Mouse (Mus musculus) heart, postnatal 0 days (tissue): Measurements from ENCODE around the gene Fgd3. TPM values are rescaled to one million over a fixed set of nuclear protein-coding genes. Genes with fewer than 3 reads are reported as not detected.

Source experiments
- ATAC-seq: fragments of 200-750 bp; cut with Nextera tagmentation; 2 replicates; pipeline ENCODE4 v1.8.0; 2017; ENCODE audit warnings: low read depth, moderate number of reproducible peaks, moderate library complexity; ENCODE audit not compliant: insufficient read depth
- DNase-seq: peaks from one replicate; pipeline ENCODE4 v3.0.0-alpha.2; 2016; ENCODE audit warnings: low spot score
- H3K27ac ChIP-seq: fragments of 300-500 bp; sonication (generic); 2 replicates; pipeline ENCODE4 v1.5.1; 2014; ENCODE audit warnings: low read depth, mild to moderate bottlenecking
- H3K27me3 ChIP-seq: fragments of 300-500 bp; sonication (generic); 2 replicates; pipeline ENCODE4 v1.6.1; 2014; ENCODE audit warnings: low read length, mixed read lengths; ENCODE audit not compliant: control insufficient read depth, insufficient read depth
- H3K36me3 ChIP-seq: fragments of 300-500 bp; sonication (generic); replicated peaks from 2 replicates; pipeline ENCODE4 v1.6.1; 2014; ENCODE audit warnings: low read length, mixed read lengths; ENCODE audit not compliant: control insufficient read depth, insufficient read depth
- H3K4me1 ChIP-seq: fragments of 300-500 bp; sonication (generic); 2 replicates; pipeline ENCODE4 v1.6.1; 2014; ENCODE audit warnings: antibody characterized with exemption; ENCODE audit not compliant: control insufficient read depth, insufficient read depth
- H3K4me2 ChIP-seq: fragments of 300-500 bp; sonication (generic); 2 replicates; pipeline ENCODE4 v1.6.1; 2014; ENCODE audit warnings: low read depth, mild to moderate bottlenecking, low read length, moderate library complexity
- H3K4me3 ChIP-seq: fragments of 300-500 bp; sonication (generic); 2 replicates; pipeline ENCODE4 v1.5.1; 2014; ENCODE audit warnings: low read depth, low read length
- H3K9ac ChIP-seq: fragments of 300-500 bp; sonication (generic); replicated peaks from 2 replicates; pipeline ENCODE4 v1.6.1; 2014; ENCODE audit warnings: low read depth, low read length, mixed read lengths
- H3K9me3 ChIP-seq: fragments of 300-500 bp; sonication (generic); replicated peaks from 2 replicates; pipeline ENCODE4 v1.6.1; 2016; ENCODE audit warnings: low read length; ENCODE audit not compliant: control insufficient read depth
- CTCF ChIP-seq: IDR thresholded peaks from 2 replicates; pipeline ENCODE4 v1.5.1; 2016; ENCODE audit warnings: antibody characterized with exemption, control low read depth, low read depth
- EP300 ChIP-seq: IDR thresholded peaks from 2 replicates; pipeline ENCODE4 v1.6.1; 2016; ENCODE audit warnings: antibody characterized with exemption, low read depth
- WGBS: fragments of 180-500 bp; shearing (Covaris S2); extraction: QIAGEN DNeasy Blood & Tissue Kit; methylation state at CpG from one replicate; pipeline ENCODE4 v1.1.7; 2014; 5-methylcytosine and 5-hydroxymethylcytosine counted together
- polyA plus RNA-seq: library from polyadenylated mRNA; unstranded; fragments of >200 nt; fragmentation: Nextera tagmentation; extraction: Ambion mirVana; gene quantifications from 2 replicates; pipeline ENCODE4 v1.2.1, GENCODE M21; 2015
- total RNA-seq: library from RNA; depleted of rRNA; stranded (reverse); fragments of >200 nt; gene quantifications from 2 replicates; pipeline ENCODE4 v1.2.3, GENCODE M21; 2014; ENCODE audit warnings: low replicate concordance

Gene Fgd3
- total and polyA plus RNA-seq, 2 experiments from 2014 or later: 0.05 to 1.6 TPM

DNA sequence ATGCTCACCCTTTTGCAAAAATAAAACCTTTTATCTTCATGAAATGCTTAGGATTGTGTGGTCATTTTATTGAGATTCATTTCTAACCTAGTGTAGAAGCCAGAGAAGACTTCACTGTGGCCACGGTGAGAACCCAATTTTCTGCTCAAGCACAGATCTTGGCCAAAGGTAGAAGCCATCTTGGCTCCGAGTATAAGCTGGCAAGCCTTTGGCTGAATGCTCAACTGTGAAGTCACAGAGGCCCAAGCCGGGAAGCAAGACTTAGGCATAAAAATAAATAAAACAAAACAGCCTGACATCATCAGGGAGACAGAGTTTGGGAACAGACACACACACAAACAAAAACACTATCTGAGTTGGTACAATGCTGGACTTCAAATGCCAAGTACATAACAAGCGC, 8.0 kb upstream of the Fgd3 start:
- Histone ChIP-seq H3K9me3 (no peaks in the 10 kb centered on the region), H3K36me3 (no peaks in the 10 kb centered on the region), H3K27ac (no peak overlapping the region), H3K4me3 (no peak overlapping the region), H3K27me3 (no peaks in the 10 kb centered on the region), H3K9ac (no peak overlapping the region), H3K4me1 (no peaks in the 10 kb centered on the region), H3K4me2 (no peak overlapping the region)
- ATAC-seq (no peak), DNase-seq (no peak)
- no peak for TF ChIP-seq CTCF
- no peak for TF ChIP-seq EP300
- 66% methylated on average over 4 of the region's 4 CpGs for WGBS

DNA sequence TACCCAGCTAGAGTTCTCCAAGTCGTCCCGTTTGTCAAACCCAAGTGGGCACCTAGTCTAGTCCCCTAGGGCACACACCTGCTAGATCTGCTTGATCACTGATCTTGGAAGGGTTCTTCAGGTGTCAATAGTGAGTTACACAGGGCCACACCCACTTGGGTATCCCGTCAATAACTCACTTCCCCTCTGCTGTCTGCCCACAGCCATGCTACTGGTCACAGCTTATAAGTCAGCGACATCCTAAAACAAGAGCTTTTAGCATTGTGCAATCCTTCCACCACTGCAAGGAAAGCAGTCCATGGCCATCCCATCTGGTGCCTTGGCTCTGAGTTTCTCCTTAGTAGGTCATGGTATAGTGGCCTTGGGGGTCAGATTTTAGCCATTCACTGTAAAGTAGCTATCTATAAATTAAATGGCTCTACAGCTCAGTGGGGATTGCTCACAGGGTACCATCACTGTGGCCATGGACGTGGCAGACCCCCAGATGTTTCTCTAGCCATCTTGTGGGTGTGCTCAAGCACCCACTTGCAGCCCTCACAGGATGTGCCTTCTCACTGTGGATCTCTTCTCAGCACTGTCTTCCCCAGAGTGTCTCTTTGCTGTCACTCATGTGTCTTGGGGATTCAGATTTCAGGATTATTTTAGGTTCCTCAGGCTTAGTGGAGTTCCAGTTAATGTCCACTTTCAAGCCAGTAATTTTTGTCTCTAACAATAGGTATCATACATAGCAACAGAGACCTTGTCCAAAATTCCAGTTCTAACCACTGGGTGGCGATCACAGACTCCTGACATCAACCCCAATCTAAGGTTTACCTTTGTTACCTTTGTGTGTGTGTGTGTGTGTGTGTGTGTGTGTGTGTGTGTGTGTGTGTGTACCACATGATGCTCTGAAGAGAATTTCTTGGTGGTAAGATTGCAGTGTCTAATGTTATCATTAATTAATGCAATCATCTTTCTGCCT, 6.4 kb upstream of the Fgd3 start:
- no peak for ATAC-seq
- DNase-seq: no peak
- TF ChIP-seq CTCF (peak; percentile 66), EP300 (no peak)
- Histone ChIP-seq H3K4me3 (no peak overlapping the region), H3K36me3 (no peaks in the 10 kb centered on the region), H3K9ac (no peak overlapping the region), H3K27ac (no peak overlapping the region), H3K27me3 (no peaks in the 10 kb centered on the region), H3K9me3 (no peaks in the 10 kb centered on the region), H3K4me2 (no peak overlapping the region), H3K4me1 (no peaks in the 10 kb centered on the region)
- 59% methylated on average over 6 of the region's 6 CpGs for WGBS

DNA sequence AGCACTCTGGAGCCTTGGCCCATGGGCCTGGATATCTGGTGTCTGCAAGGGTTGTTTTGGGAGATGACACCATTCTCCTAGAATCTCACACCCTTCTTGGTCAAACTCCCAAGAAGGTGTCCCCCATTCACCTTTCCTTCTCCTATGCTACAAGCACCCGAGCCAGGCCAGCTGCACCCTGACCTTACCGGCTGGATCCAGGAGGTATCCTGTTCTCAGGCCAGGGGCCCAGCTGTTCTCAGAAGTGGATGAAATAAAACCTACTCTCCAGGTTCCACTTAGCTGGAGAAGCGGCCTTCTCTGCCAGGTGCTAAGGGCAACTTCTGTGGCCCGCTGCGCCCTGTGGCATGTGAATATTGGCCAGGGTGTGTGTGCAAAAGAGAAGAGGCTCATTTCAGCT, 4.8 kb upstream of the Fgd3 start:
- ATAC-seq: no peak
- no peaks in the 10 kb centered on the region for H3K9me3 ChIP-seq
- no peak overlapping the region for H3K9ac ChIP-seq
- H3K27ac ChIP-seq: no peak overlapping the region
- H3K36me3 ChIP-seq: no peaks in the 10 kb centered on the region
- DNase-seq: no peak
- no peak overlapping the region for H3K4me3 ChIP-seq
- peaks cover 5% of the 10 kb centered on the region; the same call in 1 of the 2 replicates for H3K4me1 ChIP-seq
- WGBS: 83% methylated on average over 5 of the region's 5 CpGs
- TF ChIP-seq CTCF (no peak), EP300 (no peak)
- no peaks in the 10 kb centered on the region for H3K27me3 ChIP-seq
- no peak overlapping the region for H3K4me2 ChIP-seq

DNA sequence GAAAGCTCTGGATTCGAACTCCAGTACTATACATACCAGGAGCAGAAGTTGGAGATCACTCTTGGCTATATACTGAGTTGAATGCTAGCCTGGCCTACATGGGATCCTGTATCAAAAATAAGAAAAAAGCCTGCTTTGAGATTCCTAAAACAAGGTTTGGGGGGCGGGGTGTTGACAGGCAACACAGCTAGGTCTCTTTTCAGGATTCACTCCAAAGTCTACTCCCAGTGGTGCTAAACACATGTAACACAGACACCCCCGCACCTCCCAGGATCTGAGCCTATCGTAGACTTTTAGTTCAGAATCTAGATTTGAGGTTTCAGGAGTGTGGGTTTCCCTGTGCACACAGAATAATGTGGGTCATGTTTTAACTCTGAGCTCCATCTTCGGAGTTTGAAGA, 2.6 kb upstream of the Fgd3 start:
- no peak for DNase-seq
- Histone ChIP-seq H3K36me3 (no peaks in the 10 kb centered on the region), H3K27ac (no peak overlapping the region), H3K4me1 (peaks cover 6% of the 10 kb centered on the region; the same call in 1 of the 2 replicates), H3K27me3 (no peaks in the 10 kb centered on the region), H3K9me3 (no peaks in the 10 kb centered on the region), H3K4me3 (no peak overlapping the region), H3K4me2 (no peak overlapping the region), H3K9ac (no peak overlapping the region)
- 75% methylated on average over 5 of the region's 5 CpGs for whole genome bisulfite sequencing
- TF ChIP-seq EP300 (no peak), CTCF (no peak)
- no peak for ATAC-seq

DNA sequence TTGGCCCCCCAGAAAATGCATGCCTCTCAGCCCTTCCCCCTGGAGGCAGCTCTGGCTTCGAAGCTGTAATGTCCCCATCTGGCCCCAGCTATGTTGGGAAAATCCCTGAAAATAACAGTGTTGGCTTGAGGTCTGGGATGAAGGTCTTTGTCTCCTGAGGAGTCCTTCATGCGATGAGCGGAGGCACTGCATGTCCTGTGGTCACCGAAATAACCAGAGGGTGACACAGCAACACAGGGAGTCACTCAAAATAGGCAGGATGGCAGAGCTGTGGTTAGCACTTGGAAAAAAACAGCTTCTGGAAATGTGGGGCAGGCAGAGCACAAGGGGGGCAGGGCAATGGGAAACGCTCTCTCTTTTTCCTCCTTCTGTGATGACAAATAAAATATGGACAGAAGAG, 2.1 kb upstream of the Fgd3 start:
- no peak overlapping the region for H3K4me3 ChIP-seq
- ATAC-seq (no peak), DNase-seq (no peak)
- 61% methylated on average over 5 of the region's 5 CpGs for WGBS
- no peak for TF ChIP-seq EP300
- TF ChIP-seq CTCF: no peak
- peaks cover 6% of the 10 kb centered on the region; the same call in 1 of the 2 replicates for H3K4me1 ChIP-seq
- H3K27ac ChIP-seq: no peak overlapping the region
- no peak overlapping the region for H3K4me2 ChIP-seq
- H3K27me3 ChIP-seq: no peaks in the 10 kb centered on the region
- H3K9ac ChIP-seq: no peak overlapping the region
- H3K9me3 ChIP-seq: no peaks in the 10 kb centered on the region
- no peaks in the 10 kb centered on the region for H3K36me3 ChIP-seq

DNA sequence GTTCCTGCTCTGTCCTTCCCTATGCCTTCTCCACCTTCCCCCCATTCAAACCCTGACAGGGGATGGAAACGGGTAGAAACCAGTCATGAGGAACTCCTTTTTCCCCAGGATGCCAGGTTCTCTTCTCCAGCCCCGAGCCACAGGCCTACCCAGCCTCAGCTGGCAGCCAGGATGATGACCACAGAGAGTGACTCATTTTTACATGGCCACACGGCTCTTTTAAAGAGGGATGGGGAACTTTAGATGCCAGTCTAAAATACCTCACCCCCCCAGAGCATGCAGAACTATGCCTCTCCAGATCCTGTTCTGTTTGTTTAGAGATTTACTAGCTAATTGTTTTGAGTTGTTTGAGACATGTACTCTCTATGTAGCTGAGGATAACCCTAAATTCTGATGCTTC, 1.3 kb upstream of the Fgd3 start:
- H3K9ac ChIP-seq: no peak overlapping the region
- no peaks in the 10 kb centered on the region for H3K27me3 ChIP-seq
- no peak overlapping the region for H3K4me3 ChIP-seq
- ATAC-seq (no peak), DNase-seq (no peak)
- H3K4me2 ChIP-seq: no peak overlapping the region
- WGBS: 74% methylated on average over 3 of the region's 3 CpGs
- H3K4me1 ChIP-seq: peaks cover 6% of the 10 kb centered on the region; the same call in 1 of the 2 replicates
- no peaks in the 10 kb centered on the region for H3K36me3 ChIP-seq
- H3K27ac ChIP-seq: no peak overlapping the region
- TF ChIP-seq EP300 (no peak), CTCF (no peak)
- no peaks in the 10 kb centered on the region for H3K9me3 ChIP-seq
